Mouse (Mus musculus) heart, postnatal 4 days (tissue): Measurements from ENCODE around the gene Cela1. TPM values are rescaled to one million over a fixed set of nuclear protein-coding genes. Genes with fewer than 3 reads are reported as not detected.

ENCODE experiments used
- DNase-seq: peaks from one replicate; pipeline ENCODE4 v3.0.0; 2021
- total RNA-seq, 2 experiments: library from RNA; stranded (reverse); gene quantifications; 2 replicates each; pipeline ENCODE4 v1.2.3; 2021

The Cela1 gene
- total RNA-seq, 2 experiments from 2014 or later: not detected

GRCm38 (mm10) chr15:100703913-100704312 lies 16.2 kb upstream of the Cela1 start:
- DNase-seq: no peak

DNA sequence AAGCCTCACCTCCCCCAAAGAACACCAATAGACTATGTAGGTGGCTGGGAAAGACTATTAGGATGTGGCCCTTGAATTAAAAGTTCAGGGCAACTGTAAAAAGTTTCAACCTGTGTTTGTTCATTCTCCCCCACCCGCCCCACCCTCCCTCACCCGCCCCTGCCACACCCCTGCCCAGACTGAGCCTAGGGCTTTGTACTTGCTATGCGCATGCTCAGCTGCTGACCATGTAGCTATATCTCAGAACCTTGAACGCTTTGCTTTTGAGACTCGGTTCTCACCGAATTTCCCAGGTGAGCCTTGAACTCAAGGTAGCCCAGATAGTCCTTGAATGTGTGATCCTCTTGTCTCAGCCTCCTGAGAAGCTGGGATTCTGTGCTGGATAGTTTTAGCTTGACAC lies 14.1 kb upstream of the Cela1 start:
- DNase-seq: no peak

DNA sequence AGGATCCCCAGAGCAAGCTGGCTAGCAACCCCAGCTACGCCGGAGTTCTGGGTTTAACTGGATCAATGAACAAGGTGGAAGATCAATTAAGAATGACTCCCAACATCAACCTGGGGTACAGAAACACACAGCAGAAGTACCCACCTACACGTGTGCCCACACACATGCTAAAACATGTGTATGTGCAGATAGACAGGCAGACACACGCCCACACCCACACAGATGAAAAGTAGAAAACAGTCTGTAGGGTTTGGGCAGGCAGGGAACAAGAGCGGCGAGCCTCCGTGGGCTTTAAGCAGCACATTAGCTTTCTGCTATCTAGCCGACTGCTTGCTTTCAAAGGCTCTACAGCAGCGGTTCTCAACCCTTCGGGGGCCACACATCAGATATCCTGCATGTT lies 13.4 kb upstream of the Cela1 start:
- no peak for DNase-seq

DNA sequence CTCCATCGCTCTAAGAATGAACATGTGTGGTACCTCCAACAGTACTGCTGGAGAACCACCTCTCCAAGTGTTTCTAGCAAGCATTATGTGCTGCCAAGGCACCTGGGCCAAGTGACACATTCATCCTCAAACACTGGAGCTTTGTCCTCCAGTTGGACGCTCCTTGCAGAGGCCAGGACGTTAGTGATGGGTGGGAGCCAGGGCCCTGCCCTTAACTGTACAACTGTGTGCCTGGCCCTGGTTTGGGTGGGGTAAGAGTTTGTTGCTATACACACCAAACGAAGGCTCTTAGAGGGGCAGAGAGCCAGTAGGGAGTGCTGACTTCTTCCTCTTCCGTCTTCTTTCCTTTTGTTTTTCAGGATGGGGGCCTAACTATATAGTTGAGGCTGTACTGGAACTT lies 12.7 kb upstream of the Cela1 start:
- DNase-seq: no peak

GRCm38 (mm10) chr15:100699386-100699785 lies 11.7 kb upstream of the Cela1 start:
- no peak for DNase-seq

GRCm38 (mm10) chr15:100698078-100698477 lies 10.4 kb upstream of the Cela1 start:
- no peak for DNase-seq

DNA sequence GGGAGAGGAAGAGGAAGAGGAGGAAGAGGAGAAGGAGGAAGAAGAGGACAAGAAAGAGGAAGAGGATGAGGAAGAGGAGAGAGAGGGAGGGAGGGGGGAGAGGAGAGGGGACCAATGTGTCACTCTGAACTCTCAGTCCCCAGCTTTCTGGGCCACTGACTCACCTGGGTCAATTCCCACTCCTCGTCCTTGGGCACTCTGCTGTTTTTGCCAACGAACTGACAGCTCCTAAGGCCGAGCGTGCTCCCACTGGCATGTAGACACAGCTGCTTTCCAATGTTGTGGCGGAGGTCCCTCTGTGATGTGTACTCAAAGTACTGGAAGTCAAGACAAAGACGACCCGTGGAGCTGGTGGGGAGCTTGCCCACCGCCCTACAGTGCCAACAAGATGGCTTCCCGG lies 6.7 kb upstream of the Cela1 start:
- DNase-seq: no peak

DNA sequence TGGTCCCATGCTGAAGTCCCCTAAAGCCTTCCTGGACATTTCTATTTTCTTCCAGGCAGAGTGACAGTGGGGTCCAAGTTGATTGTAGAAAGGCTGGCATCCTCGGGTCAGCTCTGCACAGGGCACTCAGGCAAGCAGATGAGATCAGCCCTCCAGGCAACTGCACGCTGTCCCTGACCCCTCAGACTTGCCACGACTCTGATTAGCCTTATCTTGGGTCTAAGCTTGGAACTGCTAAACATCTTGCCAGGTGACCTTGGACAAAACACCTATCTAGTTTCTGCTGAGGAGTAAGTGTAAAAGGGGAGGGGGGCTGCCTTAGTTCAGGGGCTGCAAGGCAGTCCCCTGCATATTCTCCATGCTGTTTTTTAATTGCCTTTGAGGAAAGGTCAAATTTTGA lies 4.3 kb upstream of the Cela1 start:
- DNase-seq: no peak

DNA sequence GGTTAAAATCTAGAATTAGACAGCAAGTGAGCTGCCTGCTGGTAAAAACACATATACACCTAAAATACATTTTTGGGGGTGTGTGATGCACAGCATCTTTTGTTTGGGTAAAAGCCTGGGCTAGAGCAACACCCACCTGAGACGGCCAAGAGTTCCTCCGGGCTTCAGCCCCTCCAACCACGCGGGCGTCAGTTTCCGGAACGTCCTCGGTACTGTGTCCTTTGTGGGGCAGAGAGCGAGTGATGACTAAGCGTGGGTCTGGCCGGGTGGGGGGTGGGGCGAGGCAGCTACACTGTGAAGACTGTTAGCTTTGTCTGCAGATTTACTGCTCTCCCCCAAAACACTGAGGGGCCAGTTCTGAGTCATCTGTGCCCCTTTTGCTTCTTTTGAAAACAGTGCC lies 732 bp downstream of the Cela1 start:
- DNase-seq: no peak

DNA sequence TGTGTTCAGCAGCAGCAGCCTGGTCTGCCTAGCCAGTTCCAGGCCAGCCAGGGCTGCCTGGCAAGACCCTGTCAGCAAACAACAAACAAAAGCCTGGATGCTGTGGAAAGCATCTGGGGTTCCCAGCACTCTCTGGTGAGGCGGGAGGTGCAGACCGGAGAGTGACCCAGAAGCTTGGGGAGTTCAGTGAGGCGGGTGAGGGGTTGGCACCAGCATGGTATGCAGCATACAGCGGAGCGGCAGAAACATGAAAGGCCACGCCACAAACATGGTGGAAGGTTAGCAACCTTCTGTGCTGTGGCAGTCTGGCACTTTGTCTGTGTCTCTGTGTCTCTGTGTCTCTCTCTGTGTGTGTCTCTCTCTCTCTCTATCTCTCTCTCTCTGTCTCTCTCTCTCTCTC lies 1.3 kb downstream of the Cela1 start:
- DNase-seq: no peak

GRCm38 (mm10) chr15:100685849-100686248 lies 1.9 kb downstream of the Cela1 start:
- DNase-seq: no peak

GRCm38 (mm10) chr15:100685255-100685654 lies 2.5 kb downstream of the Cela1 start:
- DNase-seq: no peak

- DNase-seq: no peak
Measured at GRCm38 (mm10) chr15:100684450-100684849, 3.3 kb downstream of the Cela1 start.

- peak; percentile 90 for DNase-seq
Measured at GRCm38 (mm10) chr15:100683041-100683440, 4.7 kb downstream of the Cela1 start.

DNA sequence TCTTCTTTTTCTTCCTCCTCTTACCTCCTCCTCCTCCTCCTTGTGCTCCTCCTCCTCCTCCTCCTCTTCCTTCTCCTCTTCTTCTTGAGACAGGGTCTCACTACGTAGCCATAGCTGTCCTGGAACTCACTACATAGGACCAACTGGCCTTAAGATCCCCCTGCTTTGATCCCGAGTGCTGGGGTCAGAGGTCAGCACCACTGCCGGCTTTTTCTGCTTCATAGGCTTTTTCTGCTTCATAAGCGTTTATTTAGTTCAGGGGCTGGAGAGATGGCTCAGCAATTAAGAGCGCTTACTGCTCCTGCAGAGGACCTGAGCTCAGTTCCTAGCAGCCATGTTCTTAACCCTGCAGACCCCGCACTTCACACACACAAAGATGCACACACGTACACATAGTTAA lies 6.0 kb downstream of the Cela1 start:
- no peak for DNase-seq

DNA sequence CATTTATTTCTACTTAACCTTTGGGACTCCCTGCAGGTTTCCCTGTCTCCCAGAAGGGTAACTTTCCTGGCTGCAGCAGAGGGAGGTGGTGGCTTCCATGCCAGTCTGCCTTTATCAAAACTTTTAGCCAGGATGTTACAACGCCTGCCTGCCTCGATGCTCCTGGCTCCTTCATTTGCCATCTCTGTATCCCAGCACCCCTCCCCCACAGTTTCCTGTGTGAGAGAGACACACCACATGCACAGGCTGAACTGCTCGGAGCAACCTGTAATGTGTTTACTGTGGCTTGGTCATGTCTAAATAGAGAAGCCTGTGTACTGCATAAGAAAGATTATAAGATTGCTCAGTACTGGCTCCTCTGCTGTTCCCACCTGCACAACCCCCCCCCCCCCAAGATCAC lies 7.3 kb downstream of the Cela1 start:
- DNase-seq: no peak

DNA sequence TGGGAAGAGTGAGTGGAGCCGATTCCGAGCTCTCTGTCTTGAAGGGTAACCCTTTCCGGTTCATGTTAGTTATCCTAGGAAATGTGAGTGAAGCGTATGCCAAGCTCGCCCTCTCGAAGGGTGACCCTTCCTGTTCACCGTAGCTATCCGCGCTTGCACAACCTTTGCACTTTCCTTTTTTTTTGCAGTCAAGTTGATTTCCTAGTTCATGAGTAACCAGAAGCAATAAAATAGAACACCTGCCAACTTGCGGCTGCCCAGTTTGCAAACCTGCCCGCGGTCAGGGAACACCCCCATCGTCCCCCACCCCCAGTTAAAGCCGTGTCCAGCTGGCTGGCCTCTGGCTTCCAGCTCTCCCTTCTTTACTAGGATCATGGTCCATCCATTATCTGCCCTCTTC lies 8.7 kb downstream of the Cela1 start:
- no peak for DNase-seq

GRCm38 (mm10) chr15:100678581-100678980 lies 9.1 kb downstream of the Cela1 start:
- DNase-seq: no peak

DNA sequence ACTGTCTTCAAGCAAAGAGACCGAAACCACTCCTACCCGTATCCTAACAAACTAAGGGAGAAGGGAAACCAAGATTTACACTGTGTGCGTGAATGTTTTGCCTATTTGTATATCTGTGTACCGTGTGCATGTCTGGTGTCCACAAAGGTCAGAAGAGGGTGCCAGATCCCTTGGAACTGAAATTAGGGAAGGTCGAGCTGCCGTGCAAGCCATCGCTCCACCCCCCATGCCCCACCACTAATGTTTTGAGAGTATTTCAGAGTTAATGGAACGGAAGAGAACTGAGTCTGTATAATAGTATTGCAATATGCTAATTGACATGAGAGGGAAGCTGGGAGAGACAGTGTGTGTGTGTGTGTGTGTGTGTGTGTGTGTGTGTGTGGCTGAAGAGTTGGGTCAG lies 10.0 kb downstream of the Cela1 start:
- DNase-seq: no peak

- no peak for DNase-seq
Measured at GRCm38 (mm10) chr15:100676521-100676920, 11.2 kb downstream of the Cela1 start.

DNA sequence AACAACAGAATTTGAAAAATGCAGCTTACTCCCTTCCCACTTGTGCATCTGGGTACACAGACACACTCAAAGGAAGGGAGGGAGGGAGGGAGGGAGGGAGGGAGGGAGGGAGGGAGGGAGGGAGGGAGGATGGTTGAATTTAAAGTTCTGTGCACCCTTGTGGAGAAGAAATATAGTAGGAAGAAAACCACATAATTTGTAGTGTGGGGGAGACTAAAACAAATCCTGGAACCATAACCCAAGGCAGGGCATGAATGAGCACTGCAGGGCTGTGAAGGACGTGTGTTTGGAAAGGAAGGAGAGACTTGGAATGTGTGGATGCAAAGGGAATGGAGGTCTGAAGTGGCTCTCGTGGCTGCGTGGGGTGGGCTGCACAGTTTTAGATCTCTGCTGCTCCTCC lies 12.2 kb downstream of the Cela1 start:
- no peak for DNase-seq

GRCm38 (mm10) chr15:100674566-100674965 lies 13.2 kb downstream of the Cela1 start:
- no peak for DNase-seq

DNA sequence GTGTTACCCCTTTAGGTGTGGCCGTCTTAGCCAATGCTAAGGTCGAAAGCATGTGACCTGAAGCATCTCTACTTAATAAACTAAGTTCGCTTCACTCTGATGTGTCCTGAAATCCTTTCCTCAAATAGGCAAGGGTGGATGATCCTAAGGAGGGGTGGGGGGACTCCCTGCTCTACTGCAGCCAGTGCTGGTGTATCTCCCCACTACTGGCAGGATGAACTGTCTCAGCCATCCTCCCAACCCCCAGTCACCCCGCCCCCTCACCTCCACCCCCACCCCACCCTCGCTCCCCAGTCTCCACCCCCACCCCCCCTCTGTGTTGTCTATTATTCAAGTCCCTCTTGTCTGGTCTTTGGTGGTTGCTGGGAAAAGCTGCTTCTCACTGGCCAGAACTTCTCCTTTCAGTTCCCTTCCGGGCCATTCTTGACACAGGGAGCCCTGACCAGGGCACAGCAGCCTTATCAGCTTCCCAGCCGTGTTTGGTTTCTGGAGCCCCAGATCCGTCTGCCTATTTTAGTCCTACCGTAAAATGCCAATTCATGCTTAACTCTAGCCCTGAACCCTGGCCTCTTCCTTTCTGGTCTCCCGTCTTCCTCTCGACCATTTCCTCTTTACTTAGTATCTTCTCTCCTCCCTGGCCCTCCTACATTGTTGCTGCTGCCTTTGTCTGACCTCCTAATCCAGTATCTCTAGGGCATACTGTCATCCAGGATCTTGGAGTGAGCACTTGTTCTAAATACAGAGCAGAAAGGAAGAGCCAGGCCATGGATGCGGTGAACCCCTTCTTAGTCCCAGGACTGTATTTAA lies 13.9 kb downstream of the Cela1 start:
- DNase-seq: no peak

DNA sequence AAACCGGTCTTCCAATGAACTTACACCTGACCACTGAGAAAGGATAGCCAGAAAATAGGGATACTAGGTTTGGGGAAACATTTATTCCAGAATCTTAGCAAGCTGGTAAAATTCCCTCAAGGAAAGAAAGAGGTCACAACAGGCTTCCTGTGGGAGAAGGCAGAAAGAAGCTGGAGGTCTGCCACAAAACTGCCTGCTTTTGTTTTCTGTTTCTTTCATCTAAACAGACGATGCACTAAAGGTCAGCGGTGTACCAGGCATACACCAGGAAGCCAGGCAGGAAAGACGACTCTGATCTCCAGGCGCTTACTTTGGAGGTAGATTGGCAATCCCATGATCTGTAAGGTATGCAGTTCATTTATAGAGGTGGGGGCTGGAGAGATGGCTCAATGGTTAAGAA lies 16.9 kb downstream of the Cela1 start:
- DNase-seq: no peak

- no peak for DNase-seq
Measured at GRCm38 (mm10) chr15:100670004-100670403, 17.7 kb downstream of the Cela1 start.
